Mouse (Mus musculus) bone marrow macrophage, adult 2 months (primary cell): ENCODE data around the gene Cdc42se2. TPM values are rescaled to one million over a fixed set of nuclear protein-coding genes. Genes with fewer than 3 reads are reported as not detected.
A peak's percentile ranks its signal among the peaks of the same experiment; 100 is the strongest.

ENCODE experiments used
- H3K27ac ChIP-seq: 2 replicates; pipeline ENCODE4 v1.5.1; 2012; ENCODE audit warnings: low read depth, low read length; ENCODE audit not compliant: insufficient read depth
- H3K4me1 ChIP-seq: 2 replicates; pipeline ENCODE4 v1.6.1; 2012; ENCODE audit warnings: low read length; ENCODE audit not compliant: control insufficient read depth, insufficient read depth
- H3K4me3 ChIP-seq: 2 replicates; pipeline ENCODE4 v1.5.1; 2012; ENCODE audit warnings: mild to moderate bottlenecking, low read length, moderate library complexity; ENCODE audit not compliant: insufficient read depth
- CTCF ChIP-seq: IDR thresholded peaks from 2 replicates; pipeline ENCODE4 v1.5.1; 2012; ENCODE audit warnings: low read depth, mild to moderate bottlenecking, low read length, moderate library complexity
- POLR2A ChIP-seq: IDR thresholded peaks from 2 replicates; pipeline ENCODE4 v1.6.1; 2012; ENCODE audit warnings: mild to moderate bottlenecking, low read depth, low read length, borderline replicate concordance
- polyA plus RNA-seq: library from polyadenylated mRNA; stranded (reverse); fragments of >200 nt; gene quantifications from 2 replicates; pipeline ENCODE4 v1.2.4, GENCODE M21; 2012; ENCODE audit not compliant: missing spikeins, insufficient read depth, insufficient read length

Cdc42se2 gene
- polyA plus RNA-seq, 1 experiment: 128 TPM

DNA sequence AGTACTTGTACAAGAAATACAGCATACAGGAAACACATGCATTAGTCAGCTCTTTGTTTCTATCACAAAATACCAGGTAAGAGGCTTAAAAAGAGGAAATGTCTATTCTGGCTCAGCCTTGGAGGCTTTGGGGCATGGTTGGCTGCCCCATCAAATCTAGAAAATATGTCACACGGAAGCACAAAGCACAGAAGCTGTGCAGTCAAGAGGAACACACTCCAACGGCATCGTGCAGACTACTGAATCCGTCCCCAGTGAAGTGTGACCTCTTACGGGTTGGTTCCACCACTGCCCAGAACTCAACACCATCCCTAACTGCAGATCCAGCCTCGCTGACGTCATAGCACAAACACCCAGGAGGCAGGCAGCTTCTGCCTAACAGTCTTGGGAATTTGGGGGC lies 53.9 kb downstream of the Cdc42se2 start:
- Histone ChIP-seq H3K4me3 (no peak overlapping the region), H3K4me1 (peaks cover 47% of the 10 kb centered on the region), H3K27ac (0 out of 2 replicates have a peak overlapping the region, but pooled peaks have one; percentile 19)
- TF ChIP-seq POLR2A (no peak), CTCF (no peak)

- peaks cover 62% of the 10 kb centered on the region for H3K4me1 ChIP-seq
- H3K4me3 ChIP-seq: no peak overlapping the region
- no peak overlapping the region for H3K27ac ChIP-seq
- TF ChIP-seq POLR2A (no peak), CTCF (no peak)
Measured at GRCm38 (mm10) chr11:54731367-54731766, 56.1 kb downstream of the Cdc42se2 start.

DNA sequence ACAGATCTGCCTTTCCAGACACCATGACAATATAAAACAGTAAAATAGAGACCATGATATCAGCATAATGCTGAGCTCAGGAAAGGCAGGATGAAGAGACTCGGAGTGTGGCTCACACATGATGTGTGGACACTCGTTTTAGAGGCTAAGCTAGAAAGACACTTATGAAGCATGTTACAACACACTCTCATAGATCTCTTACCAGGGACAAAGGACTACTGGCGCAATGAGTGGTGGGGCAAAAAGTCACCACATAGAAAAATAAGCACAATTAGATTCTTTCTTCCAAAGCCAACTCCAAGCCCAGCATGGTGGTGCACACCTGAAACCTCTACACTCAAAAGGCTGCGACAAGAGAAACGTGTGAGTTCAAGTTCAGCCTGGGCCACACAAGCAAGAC lies 56.5 kb downstream of the Cdc42se2 start:
- no peak for TF ChIP-seq CTCF
- Histone ChIP-seq H3K4me3 (no peak overlapping the region), H3K27ac (no peak overlapping the region), H3K4me1 (peaks cover 64% of the 10 kb centered on the region)

GRCm38 (mm10) chr11:54729311-54729710 lies 58.2 kb downstream of the Cdc42se2 start:
- Histone ChIP-seq H3K4me3 (no peak overlapping the region), H3K27ac (peak overlapping the region; percentile 82), H3K4me1 (peaks cover 65% of the 10 kb centered on the region)
- TF ChIP-seq CTCF (no peak), POLR2A (no peak)

DNA sequence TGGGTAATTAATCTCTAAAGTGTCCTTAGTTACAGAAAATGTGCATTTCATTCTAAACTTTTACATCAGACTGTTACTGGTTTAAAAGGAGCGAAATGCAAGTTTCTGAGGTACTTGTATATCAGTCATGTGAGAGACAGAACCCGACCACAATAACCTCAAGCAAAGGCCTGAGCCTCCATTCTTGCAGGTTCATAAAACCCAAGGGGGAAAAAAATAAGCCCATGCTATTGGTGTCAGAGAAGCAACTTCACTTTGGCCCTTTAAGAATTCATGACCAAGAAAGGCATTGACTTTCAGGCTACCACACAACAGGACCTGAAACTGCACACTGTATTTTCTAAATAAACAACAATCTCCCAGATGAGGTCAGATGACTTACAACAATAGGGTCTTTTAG lies 59.1 kb downstream of the Cdc42se2 start:
- peaks cover 57% of the 10 kb centered on the region for H3K4me1 ChIP-seq
- H3K4me3 ChIP-seq: no peak overlapping the region
- no peak for TF ChIP-seq CTCF
- no peak for TF ChIP-seq POLR2A
- H3K27ac ChIP-seq: peak overlapping the region; percentile 91

DNA sequence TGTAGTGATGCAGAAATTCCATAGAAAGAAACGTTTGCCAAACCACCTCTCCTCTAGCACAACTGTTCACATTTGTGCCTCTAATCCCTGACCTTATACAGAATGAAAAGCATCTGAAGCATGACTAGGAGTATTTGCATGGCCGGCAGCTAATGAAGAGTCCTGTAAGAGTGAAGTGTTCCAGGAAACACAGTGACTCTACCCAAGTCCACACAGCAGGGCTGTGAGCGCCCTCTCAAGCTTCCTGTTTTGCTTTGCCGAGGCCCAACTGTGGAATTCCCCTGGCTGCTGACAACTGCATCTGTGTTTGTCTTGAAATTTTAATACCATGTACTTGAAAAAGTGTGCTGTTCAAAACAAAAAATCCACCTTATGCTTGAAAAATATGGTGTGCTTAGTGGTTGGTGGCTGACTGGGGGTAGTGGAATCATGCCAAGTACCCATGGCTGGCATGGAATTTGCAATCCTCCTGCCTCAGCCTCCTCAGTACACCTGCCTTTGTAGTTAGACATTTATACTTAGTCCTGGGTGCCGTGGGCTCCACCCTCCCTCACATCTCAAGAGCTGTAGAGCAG lies 60.1 kb downstream of the Cdc42se2 start:
- Histone ChIP-seq H3K4me3 (no peak overlapping the region), H3K4me1 (peaks cover 51% of the 10 kb centered on the region), H3K27ac (peak overlapping the region; percentile 91)
- TF ChIP-seq CTCF: no peak
- no peak for TF ChIP-seq POLR2A

DNA sequence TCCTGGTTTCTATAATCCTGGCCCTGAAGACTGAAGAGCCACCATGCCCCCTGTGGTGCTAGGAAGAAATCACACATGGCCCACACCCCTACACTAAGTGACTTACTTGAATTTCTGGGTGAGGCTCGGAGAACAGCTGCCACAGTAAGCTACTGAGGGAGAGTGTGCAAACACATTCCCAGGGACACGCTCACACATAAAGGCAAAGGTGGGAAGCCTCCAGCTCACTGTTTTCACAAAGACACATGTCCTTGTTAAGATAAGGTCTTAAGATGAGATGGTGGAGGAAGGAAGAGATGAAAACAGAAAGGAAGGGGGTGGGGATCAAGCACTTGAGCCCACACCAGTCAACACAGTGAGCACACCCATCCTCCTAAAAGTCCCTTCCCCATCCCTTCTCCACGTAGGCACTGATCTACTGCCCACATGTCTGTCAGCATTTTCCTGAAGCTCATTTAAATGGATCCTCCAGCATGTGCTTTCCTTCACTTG lies 60.9 kb downstream of the Cdc42se2 start:
- Histone ChIP-seq H3K27ac (peak overlapping the region; percentile 91), H3K4me1 (peaks cover 51% of the 10 kb centered on the region), H3K4me3 (no peak overlapping the region)
- TF ChIP-seq POLR2A: no peak
- TF ChIP-seq CTCF: no peak

DNA sequence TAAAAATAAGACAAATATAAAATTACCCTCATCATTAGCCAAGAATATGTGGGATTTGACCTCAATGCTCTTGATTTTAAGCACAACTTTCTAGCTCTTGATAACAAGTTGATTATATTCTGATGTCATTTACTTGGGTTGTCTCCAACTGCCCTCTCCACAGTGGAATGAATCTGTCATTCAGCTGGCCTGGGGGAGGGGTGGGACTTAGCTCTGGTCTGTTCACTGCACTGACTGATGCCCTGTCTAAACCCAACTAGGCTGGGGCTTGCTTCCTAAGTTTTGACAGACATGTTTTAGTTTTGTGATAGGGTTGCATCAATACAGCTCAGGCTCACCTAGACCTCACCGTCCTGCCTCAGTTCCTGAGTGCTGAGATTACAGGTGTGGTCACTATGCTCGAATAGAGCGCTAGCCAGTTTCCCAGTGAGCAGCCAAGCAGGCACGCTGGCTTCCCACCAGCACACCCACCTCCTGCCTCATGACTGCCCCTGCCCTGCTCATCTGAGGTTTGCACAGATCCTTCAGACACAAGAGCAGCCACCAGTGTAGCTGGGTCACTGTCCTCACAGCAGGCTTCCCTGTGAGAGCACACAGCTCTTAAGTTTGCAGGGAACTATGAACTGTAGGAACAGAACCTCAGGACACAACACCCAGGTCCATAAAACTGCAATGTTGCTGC lies 63.0 kb downstream of the Cdc42se2 start:
- peaks cover 43% of the 10 kb centered on the region for H3K4me1 ChIP-seq
- no peak for TF ChIP-seq CTCF
- TF ChIP-seq POLR2A: no peak
- no peak overlapping the region for H3K4me3 ChIP-seq
- no peak overlapping the region for H3K27ac ChIP-seq

DNA sequence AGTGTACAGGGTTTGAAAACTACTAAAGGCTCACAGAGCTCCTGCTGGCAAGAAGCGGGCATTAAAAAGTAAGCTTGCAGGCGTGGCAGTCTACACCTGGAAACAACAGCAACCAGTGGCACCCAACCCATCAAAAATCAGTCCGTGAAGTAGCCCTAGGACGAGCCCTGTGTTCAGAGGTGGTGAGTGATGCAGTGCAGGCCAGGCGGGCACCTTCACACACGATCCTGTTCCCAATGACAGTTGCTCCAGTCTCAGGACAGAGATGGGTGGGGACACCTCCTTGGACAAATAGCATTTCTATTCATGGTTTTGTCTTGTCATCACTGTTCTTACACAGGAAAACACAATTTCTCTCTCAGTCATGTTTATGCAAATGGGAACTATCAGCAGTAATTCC lies 65.4 kb downstream of the Cdc42se2 start:
- Histone ChIP-seq H3K27ac (no peak overlapping the region), H3K4me1 (peaks cover 22% of the 10 kb centered on the region), H3K4me3 (no peak overlapping the region)
- no peak for TF ChIP-seq CTCF
- no peak for TF ChIP-seq POLR2A

GRCm38 (mm10) chr11:54718601-54719000 lies 68.9 kb downstream of the Cdc42se2 start:
- no peak overlapping the region for H3K4me3 ChIP-seq
- TF ChIP-seq POLR2A (no peak), CTCF (no peak)

DNA sequence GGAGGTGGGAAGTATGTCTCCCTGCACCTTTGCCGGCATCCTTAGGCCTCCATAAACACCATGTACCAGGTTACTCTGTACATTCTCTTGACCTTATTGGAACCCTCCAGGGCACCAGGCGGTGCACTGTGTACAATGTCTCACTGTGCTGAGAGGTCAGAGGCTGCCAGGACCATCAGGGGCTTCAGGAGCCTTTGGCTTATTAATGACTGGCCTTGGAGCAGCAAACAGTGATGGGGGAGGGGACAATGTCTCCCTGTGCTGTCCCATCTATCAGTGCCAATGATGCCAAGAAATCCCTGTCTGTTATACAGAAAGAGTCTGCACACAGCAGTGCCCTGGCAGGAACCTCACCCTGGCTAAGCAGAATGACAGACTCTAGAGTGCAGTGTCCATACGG lies 69.6 kb downstream of the Cdc42se2 start:
- Histone ChIP-seq H3K27ac (no peak overlapping the region), H3K4me3 (no peak overlapping the region), H3K4me1 (no peaks in the 10 kb centered on the region)
- TF ChIP-seq POLR2A (no peak), CTCF (no peak)

More at GRCm38 (mm10) chr11:54718601-54719000, 68.9 kb downstream of the Cdc42se2 start:
- Histone ChIP-seq H3K27ac (no peak overlapping the region), H3K4me1 (no peaks in the 10 kb centered on the region)
